Mouse (Mus musculus) ovary, postnatal 10 days (tissue): Measurements from ENCODE around the gene Ak2.
A peak's percentile ranks its signal among the peaks of the same experiment; 100 is the strongest.

Source experiments
- DNase-seq: peaks from one replicate; pipeline ENCODE4 v3.0.0; 2022; ENCODE audit warnings: low spot score

Ak2 gene

DNA sequence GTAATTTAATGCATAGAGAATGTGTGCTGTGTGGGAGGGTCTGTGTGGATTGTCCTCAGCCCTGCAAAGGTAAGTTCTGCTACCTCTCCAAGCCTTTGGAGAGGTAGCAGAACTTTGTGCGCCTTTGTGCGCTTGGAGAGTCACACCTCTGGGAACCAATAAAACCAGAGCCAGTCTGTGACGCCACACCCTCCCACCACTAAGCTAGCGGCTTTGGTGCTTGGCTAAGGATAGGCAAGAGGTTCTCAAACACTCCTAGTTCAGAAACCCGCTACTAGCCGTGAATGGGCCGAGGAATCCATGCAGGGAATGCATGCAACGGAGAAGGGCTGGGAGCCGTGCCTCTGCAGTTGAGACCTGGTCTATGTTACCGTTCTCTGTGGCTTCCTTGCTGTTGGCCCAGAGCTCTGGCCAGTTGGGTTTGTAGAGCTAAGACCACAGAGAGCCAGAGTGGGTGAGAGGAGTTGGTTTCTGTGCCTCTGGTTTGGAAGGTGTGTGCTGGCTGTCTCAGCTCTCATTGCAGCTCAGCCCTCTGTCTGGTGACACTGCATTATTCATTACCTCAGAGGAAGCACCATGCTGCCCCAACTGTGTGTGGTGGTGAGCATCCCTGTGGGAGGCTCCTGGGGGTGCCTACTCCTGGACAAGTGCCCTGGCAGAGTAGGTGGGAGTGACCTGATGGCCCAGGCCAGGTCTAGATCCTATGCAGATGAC lies 21.6 kb downstream of the Ak2 start:
- no peak for DNase-seq

DNA sequence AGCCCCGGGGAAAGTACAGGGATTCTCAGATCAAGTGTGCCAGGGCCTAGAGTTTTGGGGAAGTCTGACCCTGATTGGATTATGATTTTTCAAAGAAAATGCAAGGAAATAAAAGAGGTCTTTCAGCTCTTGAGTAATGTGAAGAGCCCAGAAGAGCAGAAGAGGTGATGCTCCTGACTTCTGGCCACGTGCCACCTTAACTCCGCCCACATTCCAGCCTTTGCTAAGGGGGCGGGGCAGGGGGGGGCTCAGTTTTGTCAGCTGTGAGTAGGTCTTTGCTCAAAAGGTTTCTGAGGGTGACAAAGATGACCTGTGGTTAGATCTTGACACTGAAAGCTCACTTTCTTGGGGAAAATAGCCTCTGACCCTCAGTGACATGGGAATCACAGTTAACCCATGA lies 24.6 kb downstream of the Ak2 start:
- no peak for DNase-seq

DNA sequence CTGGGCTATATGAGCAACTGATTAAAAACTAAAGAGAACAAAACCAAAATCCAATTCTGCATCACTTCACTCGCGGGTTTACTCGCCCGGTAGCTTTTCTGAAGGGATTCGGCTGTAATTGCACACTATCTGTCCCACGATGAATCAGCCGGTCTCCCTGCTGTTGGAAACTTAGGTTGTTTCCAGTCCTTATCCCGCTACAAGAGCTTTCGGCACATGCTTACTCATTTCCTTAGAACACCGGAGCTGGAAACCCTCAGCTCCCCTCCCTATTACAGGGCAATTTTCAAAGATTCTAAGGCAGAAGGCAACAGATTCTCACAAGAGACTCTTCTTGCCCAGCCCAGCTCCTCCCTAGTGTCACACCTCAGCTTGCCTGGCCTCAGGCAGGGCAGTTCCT lies 25.4 kb downstream of the Ak2 start:
- DNase-seq = no peak

DNA sequence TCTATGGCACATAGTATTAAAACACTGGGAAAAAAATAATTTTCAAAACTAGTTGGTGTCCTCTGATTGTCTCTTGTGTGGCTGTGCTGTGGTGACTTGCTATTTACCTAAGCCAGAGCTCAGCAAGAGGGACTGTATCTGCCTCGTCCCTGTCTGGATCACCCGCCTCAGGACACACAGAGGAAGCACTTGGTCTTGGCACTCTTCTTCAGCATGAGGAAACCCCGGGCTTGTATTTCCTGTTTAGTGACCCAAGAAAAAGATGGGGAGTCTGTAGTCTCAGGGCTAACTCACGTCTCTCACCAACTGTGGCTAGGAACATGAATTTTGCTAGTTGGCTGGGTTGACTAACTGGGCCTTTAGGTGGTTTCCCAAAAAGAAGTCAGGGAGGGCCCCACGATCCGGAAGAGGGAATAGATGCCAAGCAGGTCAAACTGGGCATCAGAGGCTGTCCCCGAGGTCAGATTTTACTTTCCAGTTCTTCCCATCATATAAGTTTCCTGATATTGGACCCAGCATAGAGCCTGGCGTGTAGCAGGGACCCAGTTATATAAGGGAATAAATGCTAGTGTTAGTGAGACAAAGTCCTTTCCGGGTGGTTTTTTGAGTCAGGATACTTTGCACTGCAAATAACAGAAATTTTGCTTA lies 27.2 kb downstream of the Ak2 start:
- no peak for DNase-seq

DNA sequence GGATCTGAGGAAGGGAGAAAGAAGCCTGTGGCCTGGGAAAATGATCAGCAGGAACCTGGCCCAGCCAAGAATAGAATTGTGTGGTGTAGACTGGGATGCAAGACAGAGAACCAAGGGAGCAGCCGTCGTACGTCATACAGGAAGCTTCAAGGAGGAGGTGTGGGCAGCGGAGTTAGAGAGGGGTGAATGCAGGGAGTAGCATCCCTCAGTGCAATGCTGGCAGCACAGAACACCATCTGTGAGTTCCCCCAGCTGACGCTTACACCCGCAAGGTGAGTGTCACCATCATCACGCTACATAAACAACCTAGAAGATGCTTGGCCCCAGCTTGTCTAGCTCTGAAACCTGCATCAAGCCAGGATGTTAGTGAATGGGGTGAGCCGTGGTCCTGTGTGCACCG lies 28.0 kb downstream of the Ak2 start:
- DNase-seq = no peak

DNA sequence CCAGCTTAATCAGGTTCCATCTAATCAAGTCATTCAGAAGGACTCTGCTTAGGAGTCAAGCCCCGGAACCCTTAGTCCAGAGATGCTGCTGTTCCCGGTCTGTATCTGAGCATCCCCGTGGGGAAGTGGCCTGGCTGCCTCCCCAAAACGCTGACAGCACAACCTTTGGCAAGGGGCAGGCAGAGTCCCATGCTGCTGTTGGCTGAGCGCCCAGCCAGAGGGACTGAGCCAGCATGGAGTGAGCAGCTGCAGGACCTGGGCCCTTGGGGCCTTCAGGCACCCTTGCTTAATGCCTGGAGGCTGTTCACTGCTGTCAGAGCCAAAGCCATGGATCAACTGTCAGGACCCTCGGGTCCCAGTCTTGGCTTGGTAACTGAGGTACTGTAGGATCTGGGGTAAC lies 28.7 kb downstream of the Ak2 start:
- peak; percentile 36 for DNase-seq

DNA sequence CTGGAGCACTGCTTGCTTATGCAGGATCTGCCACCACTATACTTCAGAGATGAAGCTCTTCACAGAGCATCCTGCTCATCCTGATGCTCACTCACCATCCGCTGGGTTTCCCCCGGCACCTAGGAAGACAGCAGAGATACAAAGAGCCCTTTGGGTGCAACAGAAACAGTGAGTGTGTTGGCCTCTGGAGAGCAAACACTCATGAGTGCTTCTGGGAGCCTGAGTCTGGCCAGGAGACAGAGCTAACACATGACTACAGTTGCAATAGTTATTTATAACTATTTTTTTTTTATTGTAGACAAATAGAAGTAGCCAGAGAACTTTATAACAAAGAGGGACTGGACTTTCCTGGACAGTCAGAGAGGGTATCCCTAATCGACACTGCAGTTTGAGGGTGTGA lies 29.7 kb downstream of the Ak2 start:
- no peak for DNase-seq

DNA sequence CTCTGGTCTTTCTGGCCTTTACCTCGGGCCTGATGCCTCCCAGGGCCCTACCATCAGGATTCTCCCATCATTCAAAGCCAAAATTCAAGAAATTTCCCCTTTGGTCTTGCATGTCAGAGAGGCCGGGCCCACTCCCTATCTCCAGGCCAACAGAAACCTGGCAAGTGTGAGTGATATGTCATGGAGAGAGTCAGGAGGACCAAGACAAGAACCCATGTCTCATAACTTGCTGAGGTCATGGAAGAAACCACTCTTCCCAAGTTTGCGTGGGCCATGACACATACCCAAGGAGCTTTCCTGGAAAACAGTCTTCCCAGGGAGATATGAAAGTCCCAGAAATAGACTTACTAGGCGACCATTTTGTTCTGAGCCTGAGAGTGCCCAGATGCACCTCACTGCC lies 30.1 kb downstream of the Ak2 start:
- no peak for DNase-seq

DNA sequence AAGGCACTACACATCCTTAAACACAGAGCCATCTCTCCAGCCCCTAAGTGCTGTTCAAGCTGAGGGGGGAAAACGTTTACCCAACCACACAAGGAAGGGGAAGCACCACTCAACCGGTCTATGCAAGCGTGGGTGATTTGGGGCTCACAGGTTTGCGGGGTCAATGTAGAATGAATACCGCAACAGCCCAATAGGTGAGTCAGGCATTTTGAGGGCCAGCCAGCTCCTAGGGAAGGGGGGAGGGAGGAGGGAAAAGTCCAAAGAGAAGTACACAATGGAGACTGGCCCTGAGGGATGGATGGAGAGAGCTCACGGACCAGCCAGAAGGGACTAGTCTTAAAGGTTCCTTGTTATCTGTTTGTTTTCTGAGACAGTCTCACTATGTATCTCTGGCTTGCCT lies 32.1 kb downstream of the Ak2 start:
- no peak for DNase-seq

DNA sequence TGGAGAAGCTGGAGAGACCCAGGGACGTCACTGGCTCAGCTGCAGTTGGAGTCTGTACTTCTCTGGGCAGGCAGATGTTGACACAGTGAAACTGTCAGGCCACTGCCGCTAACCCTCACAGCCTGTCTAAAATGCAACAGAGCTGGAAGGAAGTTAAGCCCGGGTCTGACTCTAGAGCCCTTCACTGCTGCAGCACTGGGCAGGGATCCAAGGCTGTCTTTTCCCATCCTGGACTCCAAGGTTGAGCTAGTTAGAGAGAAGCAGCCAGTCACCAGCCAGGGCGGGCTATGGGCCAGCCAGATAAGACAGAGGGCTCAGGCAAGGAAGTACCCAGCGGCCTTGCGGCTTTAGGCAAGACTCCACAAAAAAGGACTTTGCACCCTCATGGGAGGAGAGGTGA lies 33.0 kb downstream of the Ak2 start:
- no peak for DNase-seq

DNA sequence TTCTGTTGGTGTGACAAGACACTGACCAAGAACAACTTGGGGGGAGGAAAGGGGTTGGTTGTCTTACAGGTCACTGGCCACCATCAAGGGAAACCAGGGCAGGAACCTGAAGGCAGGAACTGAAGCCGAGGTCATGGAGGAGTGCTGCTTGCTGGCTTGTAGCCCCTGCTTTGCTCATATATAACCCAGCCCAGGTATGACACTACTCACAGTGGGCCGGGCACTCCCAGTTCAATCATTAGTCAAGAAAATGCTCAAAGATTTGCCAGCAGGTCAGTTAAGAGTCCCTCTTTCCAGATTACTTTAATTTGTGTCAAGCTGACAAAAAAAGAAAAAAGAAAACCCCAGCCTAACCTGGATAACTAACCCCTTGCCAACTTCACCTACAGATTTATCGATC lies 33.9 kb downstream of the Ak2 start:
- DNase-seq = no peak

DNA sequence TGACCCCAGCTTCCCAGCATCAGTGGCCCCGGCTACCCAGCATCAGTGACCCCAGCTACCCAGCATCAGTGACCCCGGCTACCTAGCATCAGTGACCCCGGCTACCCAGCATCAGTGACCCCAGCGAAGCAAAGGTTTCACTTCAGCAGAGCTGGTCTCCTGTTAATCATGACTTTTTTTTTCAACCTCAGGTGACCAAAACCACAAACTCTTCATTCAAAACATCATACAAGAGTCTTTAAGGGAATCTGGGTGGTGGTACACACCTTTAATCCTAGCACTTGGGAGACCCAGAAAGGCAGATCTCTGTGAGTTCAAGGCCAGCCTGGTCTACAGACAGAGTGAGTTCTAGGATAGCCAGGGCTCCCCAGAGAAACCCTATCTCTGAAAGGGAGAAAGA lies 39.0 kb downstream of the Ak2 start:
- DNase-seq = no peak

DNA sequence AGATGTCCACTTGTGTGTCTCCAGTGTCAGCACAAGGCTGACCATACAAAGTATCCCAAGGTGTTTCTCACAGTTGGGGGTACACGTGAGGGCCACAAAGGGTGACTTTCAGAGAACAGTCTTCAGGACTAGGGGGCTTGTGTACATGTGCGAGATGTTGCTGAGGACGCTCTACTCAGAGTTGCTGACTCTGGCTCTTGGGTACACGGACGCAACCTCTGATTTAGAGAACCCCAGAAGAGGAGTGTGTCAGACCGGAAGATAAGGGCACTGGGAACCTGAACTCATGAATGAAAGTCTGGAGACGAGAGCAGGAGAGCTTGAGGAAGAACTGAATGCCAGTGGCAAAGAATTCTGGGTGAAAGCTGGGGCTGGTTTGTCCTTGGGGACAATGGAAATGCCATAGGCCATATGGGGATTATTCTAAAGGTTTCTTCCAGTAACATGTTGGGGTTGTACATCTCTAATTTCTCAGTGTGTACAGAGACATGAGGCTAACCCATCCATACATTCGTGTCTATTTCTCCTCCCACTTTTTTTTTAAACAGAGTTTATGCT lies 39.7 kb downstream of the Ak2 start:
- no peak for DNase-seq

DNA sequence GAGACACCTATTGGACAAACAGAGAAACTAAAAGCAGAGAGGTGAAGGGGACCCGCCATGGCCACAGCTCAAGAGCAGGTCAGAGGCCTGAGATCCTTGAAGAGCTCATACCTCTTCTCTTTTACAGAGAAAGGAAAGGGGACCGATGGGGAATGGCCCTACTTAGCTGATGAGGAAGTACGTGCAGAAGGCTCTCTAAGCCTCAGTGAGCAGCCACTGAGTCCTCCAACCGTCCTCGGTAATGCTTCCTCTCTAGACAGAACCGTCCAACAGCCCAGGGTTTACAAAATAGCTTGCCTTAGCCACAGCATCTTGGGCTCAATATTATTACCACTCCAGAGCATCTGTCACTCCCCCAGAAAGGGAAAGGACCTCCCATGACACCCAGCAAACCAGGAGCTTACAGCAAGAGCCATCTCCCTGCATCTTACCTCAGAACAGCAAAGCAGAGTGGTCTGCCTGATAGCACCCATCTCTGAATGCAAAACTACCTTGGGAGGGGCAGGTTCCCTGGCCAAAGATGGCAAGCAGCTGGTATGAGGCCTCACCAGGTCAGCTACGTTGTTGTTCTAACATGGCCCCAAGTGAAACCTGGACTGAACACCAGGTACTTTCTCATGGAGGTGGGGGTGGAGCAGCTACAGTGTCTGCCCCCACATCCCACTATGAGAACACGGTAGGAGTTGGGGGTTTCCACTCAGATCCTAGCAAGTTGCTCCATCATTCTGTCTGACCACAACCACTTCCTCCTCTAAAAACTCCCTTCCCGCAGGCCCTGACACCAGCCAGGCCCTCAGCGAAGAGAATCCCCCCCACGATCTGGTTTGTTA lies 40.6 kb downstream of the Ak2 start:
- no peak for DNase-seq

DNA sequence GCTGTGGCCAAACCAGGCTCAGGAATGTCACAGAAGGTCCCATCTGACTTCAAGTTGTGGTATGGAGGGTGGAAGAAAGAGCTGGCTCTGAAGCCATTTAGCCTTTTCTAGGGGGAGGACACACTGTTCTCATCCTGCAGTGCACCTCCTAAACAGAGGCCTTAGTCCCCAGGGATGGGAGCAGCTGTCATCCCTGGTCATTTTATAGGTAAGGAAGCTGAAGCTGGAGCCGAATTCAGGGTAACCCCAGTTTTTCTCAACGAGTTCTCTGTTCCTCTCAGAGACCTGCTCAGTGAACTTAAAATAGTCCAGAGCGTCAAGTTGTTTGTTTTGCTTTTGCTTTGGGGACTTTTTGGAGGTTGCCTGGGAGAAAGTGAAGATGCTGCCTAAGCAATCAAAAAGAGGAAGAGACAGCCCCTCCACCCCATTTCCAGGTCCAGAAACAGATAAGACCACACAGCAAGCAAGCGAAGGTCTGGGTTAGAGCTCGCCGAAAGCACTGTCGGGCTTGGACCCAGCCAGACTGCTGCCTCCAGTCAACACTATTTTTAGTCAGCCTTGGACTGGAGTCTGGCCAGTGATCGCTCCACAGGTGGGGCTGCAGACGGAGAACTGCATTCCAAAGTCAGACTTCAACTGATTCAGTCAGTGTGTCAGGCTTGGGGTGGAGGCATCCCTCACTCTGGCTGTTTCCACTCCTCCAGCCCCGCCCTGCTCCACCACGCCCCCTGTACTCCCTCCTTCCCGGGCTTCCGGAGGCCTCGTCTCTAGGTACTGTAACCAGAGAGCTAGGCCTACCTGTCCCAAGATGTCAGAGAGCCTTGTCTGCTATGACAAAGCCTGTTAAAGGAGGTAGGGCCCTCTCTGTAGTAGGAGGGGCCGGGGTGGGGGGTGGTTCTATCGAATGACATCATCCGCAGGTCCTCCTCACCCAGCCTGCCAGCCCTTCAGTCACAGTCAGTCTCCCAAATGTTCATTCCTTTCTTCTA lies 41.5 kb downstream of the Ak2 start:
- DNase-seq = peak; percentile 48

DNA sequence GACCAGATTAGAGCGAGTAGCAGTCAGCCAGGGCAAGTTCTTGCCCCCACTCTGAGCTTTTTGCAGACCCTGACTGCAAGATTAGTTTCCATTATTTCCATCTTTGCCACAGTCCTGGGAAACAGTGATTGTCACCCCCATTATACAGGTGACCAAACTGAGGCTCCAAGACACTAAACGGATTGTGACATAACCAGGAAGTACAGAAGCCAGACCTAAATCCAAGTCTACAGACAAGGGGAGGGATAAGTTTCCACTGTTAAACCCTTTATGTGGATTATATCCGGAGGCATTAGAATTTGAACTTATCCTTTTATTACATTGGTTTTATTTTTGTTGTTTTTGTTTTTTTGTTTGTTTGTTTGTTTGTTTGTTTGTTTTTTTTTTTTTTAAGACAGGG lies 42.5 kb downstream of the Ak2 start:
- no peak for DNase-seq

DNA sequence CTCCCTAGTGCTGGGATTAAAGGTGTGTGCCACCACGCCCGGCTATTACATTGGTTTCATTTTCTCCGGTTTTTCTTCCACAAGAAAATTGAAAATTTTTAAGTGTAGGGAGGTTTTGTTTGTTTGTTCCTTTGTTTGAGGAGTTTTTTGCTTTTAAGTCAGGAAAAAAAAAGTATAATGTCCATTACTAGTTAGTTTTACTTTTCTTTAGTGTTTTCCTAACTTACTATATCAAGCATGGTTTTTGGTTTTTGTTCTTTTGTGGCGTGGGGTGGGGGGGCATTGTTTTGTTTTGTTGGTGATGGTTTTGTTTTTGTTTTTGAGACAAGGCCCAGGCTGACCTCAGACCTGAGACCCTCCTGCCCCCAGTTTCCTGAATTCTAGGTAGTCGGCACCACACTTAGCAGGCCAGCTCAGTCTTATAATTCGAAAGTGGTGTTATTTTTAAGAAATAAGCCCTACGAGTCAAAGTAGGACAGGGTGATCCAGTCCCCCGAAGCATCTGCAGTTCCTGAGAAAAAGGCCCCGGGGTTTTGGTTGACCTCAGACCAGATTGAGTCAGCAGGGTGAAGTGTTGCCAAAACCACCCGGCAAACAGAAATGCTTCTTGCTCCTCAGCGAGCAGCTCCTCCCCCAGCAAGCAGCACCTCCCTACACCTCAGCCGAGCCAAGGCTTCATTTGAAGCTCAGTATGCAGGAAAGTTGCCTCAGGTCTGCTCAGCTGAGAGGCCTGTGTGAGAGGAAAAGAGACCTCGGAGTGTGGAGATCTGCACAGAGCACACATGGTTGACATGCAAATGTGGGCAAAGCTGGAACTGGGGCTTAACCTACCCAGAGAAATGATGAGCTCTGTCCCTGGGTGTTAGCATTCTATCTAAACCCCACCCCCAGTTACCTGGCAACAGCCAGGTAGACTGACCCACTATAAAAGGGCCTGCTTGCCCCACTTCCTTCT lies 43.2 kb downstream of the Ak2 start:
- peak; percentile 42 for DNase-seq

DNA sequence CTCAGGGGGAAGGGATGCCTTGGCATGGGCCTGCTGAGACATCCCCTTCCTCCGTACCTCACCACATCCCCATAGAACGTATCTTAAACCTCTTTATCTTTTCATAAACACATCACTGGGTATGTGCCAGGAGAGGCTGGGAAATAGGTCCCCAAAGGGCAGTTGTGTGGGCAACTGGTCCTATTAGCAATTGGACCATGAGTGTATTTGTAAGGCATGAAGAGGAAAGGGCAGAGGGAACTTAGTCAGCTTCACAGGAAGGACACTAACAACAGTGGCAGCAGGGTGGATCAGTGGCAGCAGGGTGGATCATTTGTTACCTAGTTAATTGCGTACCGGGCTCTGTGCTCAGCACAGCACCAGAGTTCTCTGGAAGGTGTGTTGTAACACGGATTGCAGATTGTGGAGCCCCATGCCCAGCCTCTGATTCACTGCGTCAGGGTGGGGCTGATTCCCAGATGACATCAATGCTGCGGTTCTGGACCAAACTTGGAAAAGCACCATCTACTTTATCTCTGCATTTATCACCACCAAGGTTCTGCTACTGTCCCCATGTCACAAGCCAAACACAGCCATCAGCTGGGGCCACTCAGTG lies 44.2 kb downstream of the Ak2 start:
- DNase-seq = no peak

DNA sequence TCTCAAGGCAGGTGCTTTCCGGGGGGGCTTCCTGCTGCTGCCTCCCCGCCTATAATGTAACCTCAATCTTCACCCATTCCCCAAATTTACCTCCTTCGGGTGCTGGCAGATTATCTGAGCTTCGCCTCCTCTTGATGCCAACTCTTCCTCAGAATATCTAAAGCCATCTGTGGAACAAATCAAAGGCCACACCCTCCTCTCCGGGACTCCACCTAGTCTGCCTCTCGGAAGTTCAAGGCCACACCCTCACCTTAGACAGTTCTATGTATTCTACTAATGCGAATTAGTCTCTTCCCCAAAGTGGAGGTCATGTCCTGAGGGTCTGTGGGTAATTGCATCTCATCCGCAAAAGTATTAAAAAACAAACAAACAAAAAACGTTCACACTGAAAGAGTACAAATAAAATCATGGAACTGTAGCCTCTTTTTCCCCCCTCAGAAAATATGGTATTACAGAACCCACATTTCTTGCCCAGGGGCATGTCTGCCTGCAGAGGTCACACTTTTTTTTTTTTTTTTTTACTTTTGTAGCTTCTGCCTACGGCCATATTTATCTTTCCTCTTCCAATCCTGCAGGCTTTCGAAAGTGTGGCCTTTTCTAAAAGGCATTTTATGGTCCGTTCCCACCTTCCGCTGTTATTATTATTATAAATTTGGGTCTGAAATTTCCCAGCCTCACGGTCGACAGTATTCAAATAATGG lies 56.1 kb downstream of the Ak2 start:
- no peak for DNase-seq
